Mouse (Mus musculus) intestine, embryonic 14.5 days (tissue): Measurements from ENCODE around the gene Ak7. TPM values are rescaled to one million over a fixed set of nuclear protein-coding genes. Genes with fewer than 3 reads are reported as not detected.
A peak's percentile ranks its signal among the peaks of the same experiment; 100 is the strongest.

ENCODE experiments used
- ATAC-seq: fragments of 200-750 bp; cut with Nextera tagmentation; replicated peaks from 2 replicates; pipeline ENCODE4 v1.8.0; 2017; ENCODE audit warnings: low read depth, moderate number of reproducible peaks, moderate TSS enrichment, moderate library complexity; ENCODE audit not compliant: low FRiP score, low TSS enrichment
- DNase-seq: peaks from one replicate; pipeline ENCODE4 v3.0.0-alpha.2; 2018; ENCODE audit warnings: low spot score
- H3K27ac ChIP-seq: fragments of 300-500 bp; sonication (generic); 2 replicates; pipeline ENCODE4 v1.5.1; 2014; ENCODE audit warnings: low read depth, mild to moderate bottlenecking, control low read depth
- H3K27me3 ChIP-seq: fragments of 300-500 bp; sonication (generic); replicated peaks from 2 replicates; pipeline ENCODE4 v1.6.1; 2014; ENCODE audit warnings: low read length, control low read depth; ENCODE audit not compliant: control insufficient read depth, insufficient read depth
- H3K36me3 ChIP-seq: fragments of 300-500 bp; sonication (generic); 2 replicates; pipeline ENCODE4 v1.6.1; 2014; ENCODE audit warnings: low read length, control low read depth; ENCODE audit not compliant: control insufficient read depth, insufficient read depth
- H3K4me1 ChIP-seq: fragments of 300-500 bp; sonication (generic); replicated peaks from 2 replicates; pipeline ENCODE4 v1.6.1; 2014; ENCODE audit warnings: low read length, control low read depth, mixed read lengths; ENCODE audit not compliant: control insufficient read depth, insufficient read depth
- H3K4me2 ChIP-seq: fragments of 300-500 bp; sonication (generic); 2 replicates; pipeline ENCODE4 v1.6.1; 2014; ENCODE audit warnings: low read length
- H3K4me3 ChIP-seq: fragments of 300-500 bp; sonication (generic); 2 replicates; pipeline ENCODE4 v1.5.1; 2014; ENCODE audit warnings: low read depth, low read length, control low read depth, mixed read lengths
- H3K9ac ChIP-seq: fragments of 300-500 bp; sonication (generic); 2 replicates; pipeline ENCODE4 v1.6.1; 2014; ENCODE audit warnings: mild to moderate bottlenecking, low read length
- H3K9me3 ChIP-seq: fragments of 300-500 bp; sonication (generic); 2 replicates; pipeline ENCODE4 v1.6.1; 2016; ENCODE audit warnings: low read length, control low read depth; ENCODE audit not compliant: control insufficient read depth
- WGBS: fragments of 180-500 bp; shearing (Covaris S2); extraction: QIAGEN DNeasy Blood & Tissue Kit; methylation state at CpG from one replicate; pipeline ENCODE4 v1.1.7; 2014; 5-methylcytosine and 5-hydroxymethylcytosine counted together
- polyA plus RNA-seq: library from polyadenylated mRNA; unstranded; fragments of >200 nt; fragmentation: Nextera tagmentation; extraction: Ambion mirVana; gene quantifications from 2 replicates; pipeline ENCODE4 v1.2.1, GENCODE M21; 2014

The Ak7 gene
- polyA plus RNA-seq, 1 experiment from 2014 or later = 0.37 TPM

DNA sequence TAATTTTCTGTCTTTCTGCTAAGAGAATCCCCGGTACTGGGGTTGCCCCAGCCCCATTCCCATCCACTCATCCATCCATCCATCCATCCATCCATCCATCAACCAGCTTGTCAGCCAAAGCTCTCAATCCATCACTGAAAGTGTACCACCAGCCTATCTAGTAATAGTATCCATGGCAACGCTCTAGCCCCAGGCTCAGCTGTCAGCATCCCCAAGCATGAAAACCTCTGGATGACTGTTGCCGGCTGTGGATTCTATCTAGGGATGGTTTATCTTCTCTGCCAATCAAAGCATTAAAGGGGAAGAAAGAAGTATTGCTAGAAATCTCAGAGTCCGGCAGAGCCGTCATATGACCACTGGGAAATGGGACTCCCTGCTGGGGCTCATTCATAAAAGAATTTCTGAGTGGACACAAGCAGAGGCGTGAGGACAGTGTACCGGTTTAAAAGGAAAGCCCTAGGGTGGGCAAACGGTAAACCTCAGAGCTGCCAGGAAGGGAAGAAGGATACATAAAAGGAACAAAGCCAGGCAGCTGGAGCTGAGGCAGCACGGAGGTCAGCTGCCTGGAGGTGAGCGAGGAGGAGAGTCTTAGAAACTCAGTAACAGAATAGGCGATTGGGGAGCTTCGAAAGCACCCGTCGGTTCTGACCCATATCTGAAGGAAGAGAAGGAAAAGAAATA, 15.8 kb downstream of the Ak7 start:
- Histone ChIP-seq H3K27ac (no peak overlapping the region), H3K4me3 (no peak overlapping the region), H3K4me1 (no peaks in the 10 kb centered on the region), H3K27me3 (no peaks in the 10 kb centered on the region), H3K36me3 (no peaks in the 10 kb centered on the region), H3K9ac (no peak overlapping the region), H3K4me2 (no peak overlapping the region), H3K9me3 (no peaks in the 10 kb centered on the region)
- whole genome bisulfite sequencing = 67% methylated on average over 14 of the region's 14 CpGs
- DNase-seq (no peak), ATAC-seq (no peak)

DNA sequence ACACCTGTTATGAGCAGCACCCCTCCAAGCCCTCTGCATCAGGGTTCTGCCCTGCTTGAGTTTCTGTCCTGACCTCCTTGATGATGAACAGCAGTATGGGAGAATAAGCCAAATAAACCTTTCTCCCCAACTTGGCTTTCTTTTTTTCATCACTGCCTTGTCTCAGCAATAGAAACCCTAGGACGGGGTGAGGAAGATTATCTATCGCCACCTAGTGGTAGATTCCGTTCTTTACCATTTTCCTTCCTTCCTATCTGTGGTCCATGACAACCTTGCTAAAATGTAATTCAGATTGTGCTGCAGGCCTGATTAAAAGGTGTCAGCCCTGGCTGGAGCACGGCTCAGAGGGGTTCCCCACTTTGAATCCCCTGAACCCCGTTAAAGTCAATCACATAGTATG, 16.9 kb downstream of the Ak7 start:
- peak; percentile 48; the same call in 1 of the 2 replicates for ATAC-seq
- no peaks in the 10 kb centered on the region for H3K9me3 ChIP-seq
- no peaks in the 10 kb centered on the region for H3K27me3 ChIP-seq
- no peak overlapping the region for H3K9ac ChIP-seq
- H3K4me3 ChIP-seq = no peak overlapping the region
- DNase-seq = no peak
- no peaks in the 10 kb centered on the region for H3K36me3 ChIP-seq
- no peaks in the 10 kb centered on the region for H3K4me1 ChIP-seq
- WGBS = 2% methylated on average over 5 of the region's 5 CpGs
- no peak overlapping the region for H3K4me2 ChIP-seq
- no peak overlapping the region for H3K27ac ChIP-seq

DNA sequence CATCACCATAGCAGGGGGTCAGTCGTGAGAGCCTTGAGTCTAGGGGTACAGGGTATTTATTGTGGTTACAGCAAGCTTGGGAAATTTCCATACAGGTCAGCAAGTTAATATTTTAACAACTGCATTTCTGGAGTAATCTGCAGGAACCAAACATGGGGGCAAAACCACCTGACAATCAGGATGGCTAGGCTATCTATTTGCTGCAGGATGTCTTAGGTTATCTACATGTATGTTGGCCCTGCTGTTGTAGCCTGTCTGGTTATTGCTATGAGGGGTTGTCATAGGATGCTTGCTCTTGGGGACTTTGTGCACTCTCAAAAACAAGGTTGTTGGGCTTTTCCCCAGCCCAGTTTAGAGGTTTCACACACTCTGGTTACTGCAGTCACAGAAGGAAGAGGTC, 18.8 kb downstream of the Ak7 start:
- H3K27me3 ChIP-seq = no peaks in the 10 kb centered on the region
- H3K4me3 ChIP-seq = no peak overlapping the region
- H3K27ac ChIP-seq = no peak overlapping the region
- no peak for ATAC-seq
- H3K36me3 ChIP-seq = no peaks in the 10 kb centered on the region
- H3K4me1 ChIP-seq = no peaks in the 10 kb centered on the region
- H3K4me2 ChIP-seq = no peak overlapping the region
- H3K9ac ChIP-seq = no peak overlapping the region
- 55% methylated on average over 1 of the region's 1 CpGs for WGBS
- DNase-seq = no peak
- H3K9me3 ChIP-seq = no peaks in the 10 kb centered on the region

DNA sequence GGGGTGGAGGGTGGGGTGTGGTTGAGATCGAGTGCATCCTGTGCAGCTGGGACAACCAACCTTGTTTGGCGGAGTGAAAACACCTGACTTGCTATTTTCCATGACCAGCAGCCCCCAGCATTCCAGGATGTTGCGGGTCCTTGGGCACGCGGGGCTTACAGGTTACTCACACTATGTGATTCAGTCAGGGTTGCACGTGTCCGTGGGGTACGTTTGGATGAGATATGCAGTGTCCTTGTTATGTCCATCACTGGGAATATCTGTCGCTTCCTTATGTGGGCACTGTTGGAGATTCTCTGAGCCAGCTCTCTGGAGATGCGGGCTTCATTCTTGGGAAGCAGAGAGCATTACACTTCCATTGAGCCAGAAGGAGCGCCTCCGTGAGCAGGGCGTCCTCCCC, 20.0 kb downstream of the Ak7 start:
- no peaks in the 10 kb centered on the region for H3K36me3 ChIP-seq

DNA sequence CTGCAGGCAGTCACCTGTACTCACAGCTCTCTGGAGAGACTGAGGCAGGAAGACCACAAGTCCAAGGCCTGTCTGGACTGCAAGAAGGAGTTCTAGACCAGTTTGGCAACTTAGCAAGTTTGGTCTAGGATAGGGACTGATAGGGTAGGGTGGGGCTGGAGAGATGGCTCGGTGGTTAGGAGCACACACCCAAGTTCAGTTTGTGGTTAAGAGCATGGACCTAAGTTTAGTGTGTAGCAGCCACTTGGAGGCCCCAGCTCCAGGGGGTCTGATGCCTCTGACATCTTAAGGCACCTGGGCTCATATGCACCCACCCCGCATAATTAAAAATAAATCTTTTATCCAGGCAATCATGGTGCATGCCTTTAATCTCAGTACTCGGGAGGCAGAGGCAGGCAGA, 21.5 kb downstream of the Ak7 start:
- no peak overlapping the region for H3K27ac ChIP-seq
- WGBS = 85% methylated on average over 3 of the region's 3 CpGs
- no peak for DNase-seq
- H3K4me1 ChIP-seq = no peaks in the 10 kb centered on the region
- H3K9me3 ChIP-seq = no peaks in the 10 kb centered on the region
- H3K36me3 ChIP-seq = no peaks in the 10 kb centered on the region
- H3K4me2 ChIP-seq = no peak overlapping the region
- no peak overlapping the region for H3K4me3 ChIP-seq
- H3K27me3 ChIP-seq = no peaks in the 10 kb centered on the region
- ATAC-seq = no peak
- no peak overlapping the region for H3K9ac ChIP-seq

More for the DNA sequence above, 20.0 kb downstream of the Ak7 start:
- WGBS = 79% methylated on average over 13 of the region's 13 CpGs
- no peaks in the 10 kb centered on the region for H3K4me1 ChIP-seq
- no peak overlapping the region for H3K4me2 ChIP-seq
- H3K27ac ChIP-seq = no peak overlapping the region
- H3K9ac ChIP-seq = no peak overlapping the region
- DNase-seq (no peak), ATAC-seq (no peak)
- H3K4me3 ChIP-seq = no peak overlapping the region
- H3K9me3 ChIP-seq = no peaks in the 10 kb centered on the region
- H3K27me3 ChIP-seq = no peaks in the 10 kb centered on the region

DNA sequence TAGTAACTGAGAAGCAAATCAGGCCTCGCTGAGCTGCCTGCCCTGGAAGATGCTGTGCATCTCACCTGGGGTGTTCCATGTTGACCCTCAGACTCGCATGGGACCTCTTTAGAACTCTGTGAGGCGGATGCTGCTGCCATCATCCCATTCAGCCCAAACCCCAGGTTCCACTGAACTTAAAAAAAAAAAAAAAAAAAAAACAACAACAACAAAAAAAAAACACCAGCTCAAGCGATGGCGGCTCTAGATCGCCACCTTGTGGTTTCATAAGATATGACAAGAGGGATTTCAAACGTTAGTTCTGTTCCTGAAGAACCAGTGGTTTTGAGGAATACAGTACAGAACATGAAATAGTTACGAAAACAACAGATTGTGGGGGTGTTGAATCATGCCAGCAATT, 22.2 kb downstream of the Ak7 start:
- no peaks in the 10 kb centered on the region for H3K4me1 ChIP-seq
- no peak for ATAC-seq
- DNase-seq = no peak
- H3K27ac ChIP-seq = no peak overlapping the region
- no peak overlapping the region for H3K9ac ChIP-seq
- 32% methylated on average over 8 of the region's 8 CpGs for WGBS
- H3K9me3 ChIP-seq = no peaks in the 10 kb centered on the region
- H3K27me3 ChIP-seq = no peaks in the 10 kb centered on the region
- no peak overlapping the region for H3K4me3 ChIP-seq
- no peak overlapping the region for H3K4me2 ChIP-seq
- H3K36me3 ChIP-seq = no peaks in the 10 kb centered on the region

DNA sequence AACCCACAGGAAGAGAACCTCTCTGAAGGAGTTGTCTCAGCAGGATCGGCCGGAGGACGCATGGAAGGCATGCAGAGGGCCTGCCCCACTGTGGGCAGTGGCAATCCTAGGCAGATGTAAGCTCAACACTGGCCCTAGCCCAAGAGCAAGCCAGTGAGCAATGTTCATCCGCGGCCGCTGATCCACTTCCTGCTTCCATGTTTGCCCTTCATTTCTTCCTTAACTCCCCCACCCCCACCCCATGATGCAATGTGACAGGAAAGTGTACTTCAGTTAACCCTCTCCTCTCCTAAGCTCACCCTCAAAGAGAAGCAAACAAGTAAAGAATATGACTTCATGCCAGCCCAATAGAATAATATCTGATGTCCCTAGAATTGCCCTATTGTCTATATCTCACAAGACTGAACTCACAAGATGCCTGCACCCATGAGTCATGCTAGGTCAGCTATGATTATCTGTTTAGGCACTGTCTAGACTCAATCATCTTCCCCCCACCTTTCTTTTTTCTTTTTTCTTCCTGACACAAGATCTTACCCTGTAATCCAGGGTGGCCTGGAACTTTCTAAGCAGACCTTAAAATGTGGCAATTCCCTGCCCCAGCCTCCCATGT, 25.2 kb downstream of the Ak7 start:
- ATAC-seq (no peak), DNase-seq (no peak)
- H3K4me1 ChIP-seq = no peaks in the 10 kb centered on the region
- H3K4me3 ChIP-seq = no peak overlapping the region
- no peak overlapping the region for H3K27ac ChIP-seq
- H3K27me3 ChIP-seq = no peaks in the 10 kb centered on the region
- 73% methylated on average over 6 of the region's 6 CpGs for WGBS
- no peaks in the 10 kb centered on the region for H3K36me3 ChIP-seq
- H3K4me2 ChIP-seq = no peak overlapping the region
- no peak overlapping the region for H3K9ac ChIP-seq
- no peaks in the 10 kb centered on the region for H3K9me3 ChIP-seq

DNA sequence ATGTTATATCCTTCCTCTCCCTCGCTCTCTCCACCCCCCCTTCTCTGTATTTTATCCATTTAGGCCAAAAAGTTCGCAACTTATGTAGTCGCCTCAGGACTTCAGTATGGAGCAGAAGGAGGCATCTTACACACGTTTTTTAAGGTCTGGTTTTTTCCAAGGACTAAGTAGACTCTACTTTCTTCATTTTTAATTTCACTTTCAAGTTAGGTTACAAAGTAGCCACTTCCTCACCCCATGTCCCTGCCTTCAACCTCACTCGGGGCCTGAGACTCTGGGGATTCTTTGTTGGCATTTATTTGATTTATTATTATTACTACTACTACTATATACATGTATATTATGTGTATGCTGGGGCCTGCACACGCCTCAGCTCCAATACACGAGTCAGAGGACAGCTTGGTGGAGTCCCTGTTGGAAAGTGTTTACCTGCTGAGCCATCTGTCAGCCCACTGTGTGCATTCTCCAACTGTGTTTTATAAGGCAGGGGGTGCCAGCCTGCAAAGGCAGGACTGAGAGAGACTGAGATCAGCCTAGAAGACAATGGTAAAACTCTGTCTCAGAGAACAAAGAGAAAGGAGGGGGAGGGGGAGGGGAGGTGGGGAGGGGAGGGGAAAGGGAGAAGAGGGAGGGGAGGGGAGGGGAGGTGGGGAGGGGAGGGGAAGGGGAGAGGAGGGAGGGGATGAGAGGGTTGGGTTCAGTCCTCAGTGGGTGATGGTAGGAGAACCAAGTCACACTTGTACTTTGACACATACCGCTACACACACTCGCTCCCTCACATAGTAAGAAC, 27.8 kb downstream of the Ak7 start:
- no peaks in the 10 kb centered on the region for H3K36me3 ChIP-seq
- 65% methylated on average over 9 of the region's 9 CpGs for WGBS
- no peak for ATAC-seq

More for the DNA sequence above, 27.8 kb downstream of the Ak7 start:
- DNase-seq = no peak
- H3K4me1 ChIP-seq = no peaks in the 10 kb centered on the region
- no peak overlapping the region for H3K4me2 ChIP-seq
- H3K4me3 ChIP-seq = no peak overlapping the region
- H3K9ac ChIP-seq = no peak overlapping the region
- no peak overlapping the region for H3K27ac ChIP-seq
- no peaks in the 10 kb centered on the region for H3K27me3 ChIP-seq
- no peaks in the 10 kb centered on the region for H3K9me3 ChIP-seq
